Mouse (Mus musculus) midbrain, embryonic 10.5 days (tissue): ENCODE measurements around the gene Myh7. TPM values are rescaled to one million over a fixed set of nuclear protein-coding genes. Genes with fewer than 3 reads are reported as not detected.
"Not testable (repeated sequence)": the region's sequence is repeated elsewhere in the genome, so short reads cannot be mapped to it uniquely, and the experiment has no call there.

ENCODE experiments used
- DNase-seq: peaks from one replicate; pipeline ENCODE4 v3.0.0-alpha.2; 2017; ENCODE audit warnings: low spot score
- H3K27ac ChIP-seq: fragments of 300-500 bp; sonication (generic); replicated peaks from 2 replicates; pipeline ENCODE4 v1.5.1; 2016; ENCODE audit warnings: mild to moderate bottlenecking
- H3K27me3 ChIP-seq: fragments of 300-500 bp; sonication (generic); 2 replicates; pipeline ENCODE4 v1.6.1; 2016; ENCODE audit warnings: low read depth, mild to moderate bottlenecking; ENCODE audit not compliant: poor library complexity, severe bottlenecking
- H3K36me3 ChIP-seq: fragments of 300-500 bp; sonication (generic); 2 replicates; pipeline ENCODE4 v1.6.1; 2016; ENCODE audit warnings: mild to moderate bottlenecking, moderate library complexity
- H3K4me1 ChIP-seq: fragments of 300-500 bp; sonication (generic); 2 replicates; pipeline ENCODE4 v1.6.1; 2016
- H3K4me3 ChIP-seq: fragments of 300-500 bp; sonication (generic); 2 replicates; pipeline ENCODE4 v1.5.1; 2016; ENCODE audit warnings: mild to moderate bottlenecking, moderate library complexity
- H3K9me3 ChIP-seq: fragments of 300-500 bp; sonication (generic); replicated peaks from 2 replicates; pipeline ENCODE4 v1.6.1; 2016; ENCODE audit warnings: mild to moderate bottlenecking
- WGBS: fragments of 180-500 bp; shearing (Covaris S2); methylation state at CpG from one replicate; pipeline ENCODE4 v1.1.7; 2016; 5-methylcytosine and 5-hydroxymethylcytosine counted together
- polyA plus RNA-seq: library from polyadenylated mRNA; unstranded; fragments of >200 nt; fragmentation: Nextera tagmentation; extraction: Ambion mirVana; gene quantifications from 2 replicates; pipeline ENCODE4 v1.2.1, GENCODE M21; 2016

Myh7 gene
- polyA plus RNA-seq, 1 experiment from 2014 or later: 0.96 TPM

DNA sequence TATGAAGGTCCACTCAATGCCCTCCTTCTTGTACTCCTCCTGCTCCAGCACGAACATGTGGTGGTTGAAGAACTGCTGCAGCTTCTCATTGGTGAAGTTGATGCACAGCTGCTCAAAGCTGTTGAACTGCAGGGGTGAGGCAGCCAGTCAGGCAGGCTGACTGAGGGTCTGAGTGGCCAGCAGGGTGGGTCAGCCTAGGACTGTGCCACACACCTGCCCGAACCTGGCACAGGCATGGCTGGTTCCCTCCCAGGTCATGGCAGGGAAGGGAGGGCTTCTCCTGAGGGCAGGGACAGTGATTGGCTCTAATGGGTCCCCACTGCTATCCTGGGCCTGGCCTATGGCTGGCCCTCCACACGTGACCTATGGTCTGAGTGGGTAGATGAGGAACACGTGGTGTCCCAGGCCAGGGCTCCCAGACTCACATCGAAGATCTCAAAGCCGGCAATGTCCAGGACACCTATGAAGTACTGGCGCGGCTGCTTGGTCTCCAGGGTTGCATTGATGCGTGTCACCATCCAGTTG, 6.0 kb downstream of the Myh7 start:
- not testable (repeated sequence) for H3K9me3 ChIP-seq, H3K27ac ChIP-seq, H3K36me3 ChIP-seq, DNase-seq, H3K4me3 ChIP-seq, H3K4me1 ChIP-seq
- 89% methylated on average over 9 of the region's 9 CpGs for WGBS
- H3K27me3 ChIP-seq: peaks cover 15% of the 10 kb centered on the region

DNA sequence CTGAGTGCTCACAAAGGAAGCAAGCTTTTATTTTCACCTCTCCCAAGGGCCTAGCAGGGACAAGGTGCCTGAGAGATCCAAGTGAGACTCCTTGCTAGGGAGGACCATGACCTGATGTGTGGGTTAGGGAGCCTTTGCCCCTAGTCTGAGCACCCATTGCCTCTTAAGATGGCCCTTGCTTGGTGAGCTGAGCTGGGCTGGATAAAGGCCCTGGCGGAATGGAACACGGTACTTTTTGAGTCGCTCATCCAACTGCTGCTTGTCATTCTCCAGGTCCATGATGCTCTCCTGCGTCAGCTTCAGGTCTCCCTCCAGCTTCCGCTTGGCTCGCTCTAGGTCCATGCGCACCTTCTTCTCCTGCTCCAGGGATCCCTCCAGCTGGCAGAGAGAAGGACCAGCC, 12.5 kb downstream of the Myh7 start:
- no peaks in the 10 kb centered on the region for H3K4me1 ChIP-seq
- no peaks in the 10 kb centered on the region for H3K9me3 ChIP-seq
- no peaks in the 10 kb centered on the region for H3K36me3 ChIP-seq
- no peak overlapping the region for H3K4me3 ChIP-seq
- no peak overlapping the region for H3K27ac ChIP-seq
- H3K27me3 ChIP-seq: peaks cover 4% of the 10 kb centered on the region; the same call in 1 of the 2 replicates
- DNase-seq: no peak
- 94% methylated on average over 7 of the region's 7 CpGs for WGBS

DNA sequence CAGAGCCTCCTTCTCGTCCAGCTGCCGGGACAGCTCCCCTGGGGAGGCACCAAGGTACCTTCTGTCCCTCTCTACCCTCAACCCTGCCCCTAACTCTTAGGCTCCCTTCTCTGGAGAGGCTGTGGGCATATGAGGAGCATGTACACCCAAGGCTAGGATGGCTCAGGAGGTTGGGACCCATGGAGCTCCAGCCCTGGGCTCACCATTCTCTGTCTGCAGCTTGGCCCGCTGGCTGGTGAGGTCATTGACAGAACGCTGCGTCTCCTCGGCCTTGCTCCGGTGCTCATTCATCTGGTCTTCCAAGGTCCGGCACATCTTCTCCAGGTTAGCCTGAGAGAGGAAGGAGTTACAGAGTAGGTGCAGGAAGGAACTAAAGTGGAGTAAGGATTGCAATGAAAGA, 15.8 kb downstream of the Myh7 start:
- Histone ChIP-seq H3K4me3 (no peak overlapping the region), H3K27me3 (peaks cover 4% of the 10 kb centered on the region; the same call in 1 of the 2 replicates), H3K36me3 (no peaks in the 10 kb centered on the region), H3K9me3 (no peaks in the 10 kb centered on the region), H3K27ac (no peak overlapping the region), H3K4me1 (peaks cover 14% of the 10 kb centered on the region)
- WGBS: 86% methylated on average over 8 of the region's 8 CpGs
- DNase-seq: no peak

DNA sequence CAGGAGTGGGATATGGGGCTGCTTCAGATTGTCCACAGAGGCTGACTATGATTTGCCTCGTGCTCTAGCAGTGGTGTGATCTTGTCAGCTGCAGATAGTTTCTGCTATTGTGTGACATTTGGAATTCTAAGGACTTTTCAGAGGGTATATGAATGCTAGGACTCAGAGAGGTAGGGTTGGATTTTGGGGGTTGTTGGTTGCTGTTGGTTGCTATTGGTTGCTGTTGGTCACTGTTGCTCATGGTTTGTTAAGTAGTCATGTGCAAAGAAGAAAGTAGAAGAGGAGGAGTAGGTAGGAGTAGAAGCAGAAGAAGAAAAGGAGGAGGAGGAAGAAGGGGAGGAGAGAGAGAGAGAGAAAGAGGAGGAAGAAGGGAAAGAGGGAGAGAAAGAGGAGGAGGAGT, 17.8 kb downstream of the Myh7 start, which contains the start of gene Gm17428:
Gene Gm17428 (plus strand): TSS at position 301 of the 400 bp plus-strand sequence.
- no peak within 1 kb of the TSS for H3K27ac ChIP-seq
- DNase-seq: no peak
- no peaks in the 10 kb centered on the region for H3K36me3 ChIP-seq
- WGBS: 95% methylated on average over 1 of the region's 1 CpGs
- H3K4me3 ChIP-seq: no peak within 1 kb of the TSS
- H3K9me3 ChIP-seq: no peaks in the 10 kb centered on the region
- H3K4me1 ChIP-seq: peaks cover 16% of the 10 kb centered on the region
- peaks cover 4% of the 10 kb centered on the region; the same call in 1 of the 2 replicates for H3K27me3 ChIP-seq

DNA sequence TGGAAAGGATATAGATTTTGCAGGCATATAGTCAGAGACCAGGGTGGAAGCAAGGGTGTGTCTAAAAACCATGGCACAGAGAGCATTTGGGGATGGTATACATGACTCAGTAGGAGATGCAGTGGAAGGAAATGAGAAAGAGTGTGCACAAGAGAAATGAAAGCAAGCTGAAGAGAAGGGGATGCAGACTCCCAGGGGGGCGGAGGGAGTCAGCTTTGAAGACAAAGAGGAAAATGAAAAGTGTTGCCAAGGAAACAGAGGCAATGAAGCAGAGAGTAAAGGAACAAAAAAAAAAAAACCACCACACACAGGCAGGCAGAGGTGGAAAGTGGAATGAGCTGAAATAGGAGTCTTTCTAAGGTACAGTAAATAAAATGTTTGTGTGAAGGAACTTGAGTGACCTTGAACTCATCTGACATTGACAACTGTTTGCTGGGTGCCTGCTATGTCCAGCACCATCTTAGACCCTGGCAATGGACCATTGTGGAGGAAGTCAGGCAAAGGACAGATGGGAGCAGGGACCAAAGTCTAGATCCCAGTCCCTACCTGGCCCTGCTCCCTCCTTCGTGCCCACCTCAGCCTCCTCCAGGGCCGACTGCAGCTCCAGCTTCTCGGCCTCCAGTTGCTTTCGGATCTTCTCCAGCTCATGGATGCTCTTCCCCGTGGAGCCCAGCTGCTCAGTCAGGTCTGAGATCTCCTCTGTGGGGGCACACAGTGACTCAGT, 20.2 kb downstream of the Myh7 start:
- H3K4me3 ChIP-seq: no peak overlapping the region
- peak overlapping the region; percentile 68; the same call in 1 of the 2 replicates for H3K27ac ChIP-seq
- no peaks in the 10 kb centered on the region for H3K36me3 ChIP-seq
- peaks cover 4% of the 10 kb centered on the region; the same call in 1 of the 2 replicates for H3K27me3 ChIP-seq
- no peaks in the 10 kb centered on the region for H3K9me3 ChIP-seq
- DNase-seq: no peak
- WGBS: 76% methylated on average over 6 of the region's 6 CpGs
- H3K4me1 ChIP-seq: peaks cover 16% of the 10 kb centered on the region

DNA sequence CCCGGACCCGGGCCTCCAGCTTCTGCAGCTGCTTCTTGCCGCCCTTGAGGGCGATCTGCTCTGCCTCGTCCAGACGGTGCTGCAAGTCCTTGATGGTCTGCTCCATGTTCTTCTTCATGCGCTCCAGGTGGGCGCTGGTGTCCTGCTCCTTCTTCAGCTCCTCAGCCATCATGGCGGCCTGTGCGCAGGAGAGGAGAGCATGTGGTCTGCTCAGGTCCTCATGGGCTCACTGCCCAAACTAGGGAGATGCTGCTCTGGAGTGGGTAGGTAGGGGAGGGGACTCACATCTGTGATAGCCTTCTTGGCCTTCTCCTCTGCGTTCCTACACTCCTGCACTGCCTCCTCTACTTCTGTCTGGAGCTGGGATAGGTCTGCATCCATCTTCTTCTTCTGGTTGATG, 21.6 kb downstream of the Myh7 start:
- 87% methylated on average over 11 of the region's 11 CpGs for WGBS
- H3K36me3 ChIP-seq, H3K27me3 ChIP-seq, DNase-seq, H3K4me3 ChIP-seq, H3K27ac ChIP-seq, H3K9me3 ChIP-seq: not testable (repeated sequence)
- H3K4me1 ChIP-seq: peaks cover 16% of the 10 kb centered on the region

DNA sequence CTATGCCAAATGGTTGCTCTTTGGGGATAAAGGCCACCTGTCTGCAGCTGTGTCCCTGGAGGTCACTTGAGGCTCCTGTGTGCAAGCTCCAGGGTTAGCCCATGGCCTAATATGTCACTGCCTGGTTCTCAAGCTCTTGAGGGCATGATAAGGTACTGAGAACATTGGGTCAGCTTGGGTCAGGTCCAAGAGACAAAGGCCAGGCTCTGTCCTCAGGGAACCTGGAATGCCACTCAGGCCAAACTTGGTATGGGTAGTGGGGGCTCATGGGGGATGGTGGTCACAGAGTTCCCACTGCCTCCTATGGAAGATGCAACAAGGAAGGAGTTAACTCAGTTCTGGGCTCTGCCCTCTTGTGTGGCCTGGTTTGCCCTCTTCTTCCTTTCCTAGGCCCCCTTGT, 26.1 kb downstream of the Myh7 start:
- no peak overlapping the region for H3K27ac ChIP-seq
- H3K27me3 ChIP-seq: no peaks in the 10 kb centered on the region
- H3K4me1 ChIP-seq: no peaks in the 10 kb centered on the region
- H3K9me3 ChIP-seq: no peaks in the 10 kb centered on the region
- DNase-seq: no peak
- no peaks in the 10 kb centered on the region for H3K36me3 ChIP-seq
- no peak overlapping the region for H3K4me3 ChIP-seq

DNA sequence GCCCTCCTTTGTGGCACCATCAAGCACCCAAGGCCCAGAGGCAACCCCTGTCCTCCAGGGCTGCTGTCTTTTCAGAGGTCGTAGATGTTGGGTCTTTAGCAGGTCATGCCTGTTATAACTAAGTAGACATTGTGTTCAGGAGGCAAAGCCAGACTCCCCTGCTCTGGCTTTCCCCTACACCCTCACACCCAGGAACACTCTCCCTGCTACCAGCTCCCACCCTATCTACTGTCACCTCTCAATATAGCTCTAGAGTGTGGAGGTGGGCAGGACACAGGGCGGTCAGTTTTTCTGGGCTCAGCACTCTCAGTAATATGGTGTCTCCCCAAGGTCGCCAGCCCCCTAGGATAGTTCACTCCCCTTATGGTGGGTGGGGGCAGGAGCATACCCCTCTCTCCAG, 26.6 kb downstream of the Myh7 start:
- Histone ChIP-seq H3K4me3 (no peak overlapping the region), H3K9me3 (no peaks in the 10 kb centered on the region), H3K27ac (no peak overlapping the region), H3K4me1 (no peaks in the 10 kb centered on the region), H3K36me3 (no peaks in the 10 kb centered on the region), H3K27me3 (no peaks in the 10 kb centered on the region)
- DNase-seq: no peak
- 80% methylated on average over 3 of the region's 3 CpGs for WGBS

DNA sequence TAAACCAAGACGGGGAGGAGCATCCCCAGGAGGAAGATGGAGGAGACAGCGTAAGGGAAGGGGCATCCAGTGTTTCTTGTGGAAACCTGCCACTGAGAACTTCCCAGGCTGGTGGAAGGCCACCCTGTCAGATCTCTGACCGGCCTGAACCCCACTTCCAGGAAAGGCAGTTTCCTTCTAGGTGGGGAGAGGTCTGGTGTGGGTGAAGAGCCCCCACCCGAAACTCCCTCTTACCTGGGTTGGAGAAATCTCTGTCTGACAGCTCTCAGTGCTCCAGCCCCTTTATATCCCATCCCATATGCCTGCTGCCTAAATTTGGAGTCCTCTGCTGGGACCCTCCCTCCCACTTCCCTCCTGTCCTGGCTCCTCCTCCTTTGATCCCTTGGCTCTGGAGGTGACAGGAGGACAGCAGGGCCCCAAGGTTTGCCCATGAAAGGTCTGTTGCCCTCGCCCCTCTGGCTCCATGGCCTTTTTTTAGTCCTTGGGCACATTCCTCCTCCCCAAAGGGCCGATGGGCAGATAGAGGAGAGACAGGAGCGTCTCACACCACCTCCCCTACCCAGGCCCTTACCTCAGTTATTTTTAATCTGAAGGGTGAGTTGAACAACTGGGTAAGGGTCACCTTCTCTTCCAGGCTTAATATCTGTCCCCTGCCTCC, 28.0 kb downstream of the Myh7 start, which contains the start of gene Myh6:
Gene Myh6 (minus strand): TSS at position 608 of the 658 bp plus-strand sequence.
- H3K4me3 ChIP-seq: no peak within 1 kb of the TSS
- WGBS: 79% methylated on average over 7 of the region's 7 CpGs
- no peak for DNase-seq
- no peaks in the 10 kb centered on the region for H3K4me1 ChIP-seq
- no peaks in the 10 kb centered on the region for H3K27me3 ChIP-seq
- no peak within 1 kb of the TSS for H3K27ac ChIP-seq
- no peaks in the 10 kb centered on the region for H3K9me3 ChIP-seq
- no peaks in the 10 kb centered on the region for H3K36me3 ChIP-seq

DNA sequence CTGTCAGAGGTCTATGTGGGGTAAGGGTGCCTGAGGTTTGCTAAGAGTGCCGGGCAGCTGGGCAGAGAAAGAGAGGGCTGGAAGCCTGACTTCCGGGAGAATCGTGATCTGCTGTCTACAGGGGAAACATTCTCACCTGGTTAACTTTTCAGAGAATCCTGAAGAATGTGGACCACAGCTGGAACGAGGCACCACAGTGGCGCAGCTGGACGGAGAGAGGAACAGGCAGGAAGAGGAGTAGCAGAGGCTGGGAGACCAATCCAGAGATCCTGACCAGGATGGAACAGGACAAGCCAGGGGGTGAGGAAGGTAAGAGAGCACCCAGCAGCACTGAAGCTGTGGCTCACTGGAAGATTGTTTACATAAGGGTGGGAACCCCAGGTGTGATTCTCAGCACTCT, 28.8 kb downstream of the Myh7 start:
- Histone ChIP-seq H3K4me3 (no peak overlapping the region), H3K27ac (no peak overlapping the region), H3K27me3 (no peaks in the 10 kb centered on the region), H3K36me3 (no peaks in the 10 kb centered on the region), H3K4me1 (peaks cover 5% of the 10 kb centered on the region), H3K9me3 (no peaks in the 10 kb centered on the region)
- DNase-seq: no peak
- WGBS: 76% methylated on average over 6 of the region's 6 CpGs

DNA sequence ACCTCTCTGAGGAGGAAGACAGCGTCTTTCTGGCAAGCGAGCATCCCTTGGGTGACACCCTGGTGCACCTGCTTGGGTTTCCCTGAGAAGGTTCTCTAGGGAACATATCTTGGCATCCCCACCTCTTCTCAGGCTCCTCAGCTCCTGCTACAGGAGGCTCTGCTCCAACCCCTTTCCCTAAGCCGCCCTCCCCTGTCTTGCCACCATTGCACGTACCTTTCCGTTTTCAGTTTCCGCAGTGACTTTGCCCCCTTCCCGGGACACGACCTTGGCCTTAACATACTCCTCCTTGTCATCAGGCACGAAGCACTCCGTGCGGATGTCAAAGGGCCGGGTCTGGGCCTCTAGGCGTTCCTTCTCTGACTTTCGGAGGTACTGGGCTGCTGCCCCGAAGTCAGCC, 29.4 kb downstream of the Myh7 start:
- peaks cover 10% of the 10 kb centered on the region for H3K4me1 ChIP-seq
- DNase-seq: no peak
- H3K27me3 ChIP-seq: no peaks in the 10 kb centered on the region
- no peak overlapping the region for H3K27ac ChIP-seq
- H3K4me3 ChIP-seq: no peak overlapping the region
- WGBS: 86% methylated on average over 15 of the region's 15 CpGs
- H3K36me3 ChIP-seq: no peaks in the 10 kb centered on the region
- H3K9me3 ChIP-seq: no peaks in the 10 kb centered on the region

DNA sequence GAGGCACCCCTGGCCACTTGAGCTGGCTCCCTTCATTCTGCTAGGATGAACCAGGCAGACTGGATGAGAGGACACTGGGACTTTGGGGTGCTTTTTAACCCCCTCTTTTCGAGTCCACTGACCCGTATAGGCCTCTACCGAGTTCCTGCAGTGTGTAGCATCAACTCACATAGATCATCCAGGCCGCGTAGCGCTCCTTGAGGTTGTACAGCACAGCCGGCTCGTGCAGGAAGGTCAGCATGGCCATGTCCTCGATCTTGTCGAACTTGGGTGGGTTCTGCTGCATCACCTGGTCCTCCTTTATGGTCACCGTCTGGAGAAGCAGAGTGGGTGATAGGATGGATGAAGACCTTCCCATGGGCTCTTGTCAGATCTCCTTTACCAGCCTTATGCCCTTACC, 30.7 kb downstream of the Myh7 start:
- no peak overlapping the region for H3K27ac ChIP-seq
- no peaks in the 10 kb centered on the region for H3K27me3 ChIP-seq
- no peaks in the 10 kb centered on the region for H3K9me3 ChIP-seq
- 90% methylated on average over 11 of the region's 11 CpGs for WGBS
- H3K4me1 ChIP-seq: peaks cover 10% of the 10 kb centered on the region
- no peak for DNase-seq
- H3K4me3 ChIP-seq: no peak overlapping the region
- no peaks in the 10 kb centered on the region for H3K36me3 ChIP-seq

DNA sequence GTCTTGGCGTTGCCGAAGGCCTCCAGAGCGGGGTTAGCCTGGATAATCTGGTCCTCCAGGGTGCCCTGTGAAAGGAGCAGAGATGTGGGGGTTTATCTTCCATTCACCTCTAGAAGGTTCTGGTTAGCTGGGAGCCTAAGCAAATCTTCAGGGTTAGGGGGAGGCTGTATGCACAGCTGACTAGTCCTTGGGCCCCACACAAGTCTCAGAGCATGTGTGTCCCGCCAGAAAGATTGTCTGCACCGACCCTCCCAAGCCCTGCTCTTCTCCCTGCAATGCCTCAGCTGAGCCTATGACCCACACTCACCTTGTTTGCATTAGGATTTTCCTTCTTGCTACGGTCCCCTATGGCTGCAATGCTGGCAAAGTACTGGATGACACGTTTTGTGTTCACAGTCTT, 31.7 kb downstream of the Myh7 start:
- no peak overlapping the region for H3K27ac ChIP-seq
- H3K36me3 ChIP-seq: no peaks in the 10 kb centered on the region
- WGBS: 89% methylated on average over 7 of the region's 7 CpGs
- no peaks in the 10 kb centered on the region for H3K27me3 ChIP-seq
- H3K4me3 ChIP-seq: no peak overlapping the region
- DNase-seq: no peak
- no peaks in the 10 kb centered on the region for H3K9me3 ChIP-seq
- peaks cover 10% of the 10 kb centered on the region for H3K4me1 ChIP-seq
